Mouse (Mus musculus) limb, embryonic 12.5 days (tissue): Measurements from ENCODE around the gene Lrrc8e. TPM values are rescaled to one million over a fixed set of nuclear protein-coding genes. Genes with fewer than 3 reads are reported as not detected.

Experiments used
- ATAC-seq: fragments of 200-750 bp; cut with Nextera tagmentation; 2 replicates; pipeline ENCODE4 v1.8.0; 2017; ENCODE audit warnings: low read depth, moderate TSS enrichment; ENCODE audit not compliant: insufficient number of reproducible peaks, insufficient read depth, low FRiP score, low TSS enrichment
- H3K27ac ChIP-seq: fragments of 300-500 bp; sonication (generic); 2 replicates; pipeline ENCODE4 v1.5.1; 2016; ENCODE audit warnings: mild to moderate bottlenecking, moderate library complexity
- H3K27me3 ChIP-seq: fragments of 300-500 bp; sonication (generic); 2 replicates; pipeline ENCODE4 v1.6.1; 2016; ENCODE audit warnings: mild to moderate bottlenecking, moderate library complexity
- H3K36me3 ChIP-seq: fragments of 300-500 bp; sonication (generic); 2 replicates; pipeline ENCODE4 v1.6.1; 2016; ENCODE audit warnings: mild to moderate bottlenecking, moderate library complexity
- H3K4me1 ChIP-seq: fragments of 300-500 bp; sonication (generic); replicated peaks from 2 replicates; pipeline ENCODE4 v1.6.1; 2016
- H3K4me2 ChIP-seq: fragments of 300-500 bp; sonication (generic); 2 replicates; pipeline ENCODE4 v1.6.1; 2016; ENCODE audit warnings: mild to moderate bottlenecking, moderate library complexity
- H3K4me3 ChIP-seq: fragments of 300-500 bp; sonication (generic); replicated peaks from 2 replicates; pipeline ENCODE4 v1.5.1; 2016; ENCODE audit warnings: mild to moderate bottlenecking
- H3K9ac ChIP-seq: fragments of 300-500 bp; sonication (generic); replicated peaks from 2 replicates; pipeline ENCODE4 v1.6.1; 2016; ENCODE audit warnings: mild to moderate bottlenecking, moderate library complexity
- H3K9me3 ChIP-seq: fragments of 300-500 bp; sonication (generic); 2 replicates; pipeline ENCODE4 v1.6.1; 2016; ENCODE audit warnings: mild to moderate bottlenecking, moderate library complexity
- WGBS: fragments of 180-500 bp; shearing (Covaris S2); methylation state at CpG from one replicate; pipeline ENCODE4 v1.1.7; 2016; 5-methylcytosine and 5-hydroxymethylcytosine counted together
- polyA plus RNA-seq: library from polyadenylated mRNA; unstranded; fragments of >200 nt; fragmentation: Nextera tagmentation; extraction: Ambion mirVana; gene quantifications from 2 replicates; pipeline ENCODE4 v1.2.1, GENCODE M21; 2016

Lrrc8e gene
- polyA plus RNA-seq, 1 experiment from 2014 or later: 0.39 TPM

GRCm38 (mm10) chr8:4258233-4258632, 31.6 kb downstream of the Lrrc8e start:
- peak overlapping the region; percentile 71 for H3K4me2 ChIP-seq
- peak overlapping the region; percentile 89 for H3K27ac ChIP-seq
- peaks cover 36% of the 10 kb centered on the region for H3K4me1 ChIP-seq
- 3% methylated on average over 35 of the region's 35 CpGs for WGBS
- H3K9me3 ChIP-seq: no peaks in the 10 kb centered on the region
- no peaks in the 10 kb centered on the region for H3K27me3 ChIP-seq
- peaks cover 73% of the 10 kb centered on the region for H3K36me3 ChIP-seq
- ATAC-seq: peak; percentile 27
- H3K9ac ChIP-seq: peak overlapping the region; percentile 83
- peak overlapping the region; percentile 82 for H3K4me3 ChIP-seq

GRCm38 (mm10) chr8:4258678-4259077, 32.1 kb downstream of the Lrrc8e start:
- Histone ChIP-seq H3K4me3 (peak overlapping the region; percentile 82), H3K9ac (peak overlapping the region; percentile 83), H3K4me2 (peak overlapping the region; percentile 71), H3K4me1 (peaks cover 35% of the 10 kb centered on the region), H3K36me3 (peaks cover 77% of the 10 kb centered on the region), H3K27ac (peak overlapping the region; percentile 89), H3K27me3 (no peaks in the 10 kb centered on the region), H3K9me3 (no peaks in the 10 kb centered on the region)
- peak; percentile 76 for ATAC-seq
- WGBS: under 1% methylated on average over 31 of the region's 32 CpGs

DNA sequence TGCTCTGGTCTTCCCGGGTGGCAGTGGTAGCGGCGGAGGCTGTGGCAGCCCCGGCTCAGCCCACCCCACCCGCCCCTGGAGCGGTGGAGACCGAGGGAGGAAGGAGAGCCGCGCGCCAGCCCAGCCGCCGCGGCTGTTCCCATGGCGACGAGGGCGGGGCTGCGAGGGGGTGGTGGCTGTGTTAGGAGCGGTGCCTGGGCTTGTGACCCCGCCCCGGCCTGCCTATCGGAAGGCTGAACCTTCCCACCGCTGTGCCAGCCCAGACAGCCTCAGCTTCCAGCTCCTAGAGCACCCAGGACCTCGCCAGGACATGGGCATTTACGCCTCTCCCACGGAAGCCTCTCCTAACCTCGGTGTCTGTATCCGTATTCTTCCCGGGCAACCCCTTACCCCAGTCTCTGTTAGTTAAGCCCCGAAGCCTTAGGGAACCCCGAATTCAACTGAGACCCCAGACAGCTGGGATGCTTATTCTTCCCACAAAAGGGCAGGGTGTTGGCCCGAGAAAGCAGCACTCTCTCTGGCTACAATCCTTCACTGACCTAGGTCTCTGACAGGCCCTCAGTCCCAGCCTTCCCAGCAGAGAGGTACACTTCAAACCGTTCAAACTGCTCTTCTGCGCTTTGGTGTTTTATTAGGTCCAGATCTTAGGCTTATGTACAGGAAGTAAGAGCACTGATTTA, 32.6 kb downstream of the Lrrc8e start, which contains the start of gene Ctxn1:
Gene Ctxn1, minus strand, starts transcription at position 150 of the 680 bp plus-strand sequence.
- peak within 1 kb of the TSS; percentile 89 for H3K27ac ChIP-seq
- no peaks in the 10 kb centered on the region for H3K27me3 ChIP-seq
- 7% methylated on average over 22 of the region's 33 CpGs for WGBS
- no peaks in the 10 kb centered on the region for H3K9me3 ChIP-seq
- H3K4me3 ChIP-seq: peak within 1 kb of the TSS; percentile 82
- peak within 1 kb of the TSS; percentile 71 for H3K4me2 ChIP-seq
- peak; percentile 92 for ATAC-seq
- peaks cover 29% of the 10 kb centered on the region for H3K4me1 ChIP-seq
- H3K9ac ChIP-seq: peak within 1 kb of the TSS; percentile 83
- peaks cover 82% of the 10 kb centered on the region for H3K36me3 ChIP-seq

DNA sequence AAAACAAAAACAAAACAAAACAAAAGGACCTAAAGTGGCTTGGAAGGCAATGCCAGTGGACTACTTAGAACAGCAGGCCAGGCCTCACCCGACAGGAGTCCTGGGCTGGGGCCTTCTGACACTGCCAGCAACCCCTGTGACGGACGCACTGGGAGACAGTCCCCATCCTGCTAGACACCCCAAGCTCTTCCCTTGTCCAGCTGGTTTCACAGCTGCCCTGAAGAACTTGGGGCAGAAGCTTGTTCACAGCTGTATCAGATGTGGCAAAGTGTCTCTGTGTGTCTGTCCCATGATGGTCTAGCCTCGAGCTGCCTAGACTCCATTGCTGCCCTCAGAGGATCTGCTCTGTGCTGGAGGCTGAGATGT, 33.2 kb downstream of the Lrrc8e start:
- Histone ChIP-seq H3K4me2 (no peak overlapping the region), H3K27me3 (no peaks in the 10 kb centered on the region), H3K4me1 (peaks cover 27% of the 10 kb centered on the region), H3K36me3 (peaks cover 82% of the 10 kb centered on the region), H3K27ac (peak overlapping the region; percentile 76), H3K9me3 (no peaks in the 10 kb centered on the region), H3K4me3 (no peak overlapping the region), H3K9ac (0 out of 2 replicates have a peak overlapping the region, but pooled peaks have one; percentile 83)
- WGBS: 78% methylated on average over 4 of the region's 4 CpGs
- no peak for ATAC-seq

DNA sequence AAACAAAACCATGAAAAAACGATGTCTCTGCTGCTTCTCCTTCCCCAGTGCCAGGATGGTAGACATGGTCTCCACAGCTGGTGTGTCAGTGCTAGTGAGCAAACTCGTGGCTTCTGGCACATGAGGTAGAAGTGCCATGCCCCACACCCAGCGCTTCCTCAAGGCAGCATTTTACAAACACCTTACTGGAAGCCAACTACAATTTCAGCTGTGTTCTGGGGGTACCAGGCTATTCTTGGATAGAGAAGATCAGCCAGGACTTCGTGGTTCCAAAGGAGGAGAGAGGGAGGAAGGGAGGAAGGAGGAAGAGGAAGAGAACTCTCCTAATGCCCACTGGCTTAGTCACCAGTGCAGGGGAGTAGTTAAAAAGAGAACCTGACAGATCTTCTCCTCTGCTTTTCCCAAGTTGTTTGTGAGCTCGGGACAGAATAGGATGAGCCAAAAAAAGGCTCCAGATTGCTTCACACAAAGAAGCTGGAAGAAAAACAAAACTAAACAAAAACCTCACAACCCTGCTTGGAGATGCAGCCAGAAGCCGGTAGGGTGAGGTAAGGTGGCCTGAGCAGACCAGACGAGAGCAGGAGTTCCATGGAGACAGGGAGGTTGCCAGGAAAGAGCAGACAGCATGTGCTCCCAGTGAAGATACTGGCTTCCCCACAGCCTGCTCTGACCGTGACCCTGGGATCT, 36.6 kb downstream of the Lrrc8e start:
- Histone ChIP-seq H3K27me3 (no peaks in the 10 kb centered on the region), H3K9me3 (no peaks in the 10 kb centered on the region), H3K4me1 (peaks cover 11% of the 10 kb centered on the region), H3K36me3 (peaks cover 86% of the 10 kb centered on the region), H3K4me3 (no peak overlapping the region), H3K4me2 (no peak overlapping the region), H3K9ac (no peak overlapping the region), H3K27ac (no peak overlapping the region)
- no peak for ATAC-seq
- WGBS: 90% methylated on average over 8 of the region's 8 CpGs

DNA sequence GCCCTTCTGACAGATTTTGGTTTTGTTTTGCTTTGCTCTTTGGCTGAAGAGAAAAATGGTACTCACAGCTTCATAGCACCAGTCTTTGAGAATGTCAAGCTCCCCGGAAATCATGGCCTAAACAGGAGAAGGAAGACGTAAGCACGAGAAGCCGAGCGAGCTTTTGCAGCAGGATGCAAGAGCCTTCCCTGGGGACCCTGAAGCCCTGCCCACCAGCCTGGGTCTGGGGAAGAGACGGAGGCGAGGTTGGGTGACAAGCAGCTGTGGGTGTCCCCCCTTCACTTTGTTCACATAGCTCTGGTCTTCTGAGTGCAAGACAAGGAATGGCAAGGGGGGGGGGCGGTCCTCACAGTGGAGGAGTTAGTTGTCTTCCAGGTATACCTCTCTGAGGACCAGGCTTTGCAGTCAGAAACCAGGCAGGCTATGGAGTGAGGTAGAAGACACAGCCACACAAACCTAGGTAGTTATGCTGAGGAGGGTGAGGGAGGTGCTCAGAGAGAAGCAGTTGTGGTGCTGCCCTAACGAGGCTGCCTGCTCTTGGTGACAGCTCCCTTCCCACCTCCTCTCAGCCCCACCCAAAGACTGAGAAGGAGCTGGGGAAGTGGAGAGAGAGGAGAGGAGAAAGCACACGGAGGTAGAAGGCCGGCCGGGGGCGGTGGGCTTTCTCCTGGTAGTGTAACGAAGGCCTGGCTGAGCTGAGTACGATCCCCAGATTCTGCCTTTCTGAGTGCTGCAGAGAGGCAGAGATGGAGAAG, 38.7 kb downstream of the Lrrc8e start:
- no peak overlapping the region for H3K9ac ChIP-seq
- no peak overlapping the region for H3K4me3 ChIP-seq
- no peak for ATAC-seq
- H3K27ac ChIP-seq: no peak overlapping the region
- H3K9me3 ChIP-seq: no peaks in the 10 kb centered on the region
- H3K4me1 ChIP-seq: no peaks in the 10 kb centered on the region
- peaks cover 100% of the 10 kb centered on the region for H3K36me3 ChIP-seq
- 89% methylated on average over 15 of the region's 15 CpGs for WGBS
- no peaks in the 10 kb centered on the region for H3K27me3 ChIP-seq
- no peak overlapping the region for H3K4me2 ChIP-seq

DNA sequence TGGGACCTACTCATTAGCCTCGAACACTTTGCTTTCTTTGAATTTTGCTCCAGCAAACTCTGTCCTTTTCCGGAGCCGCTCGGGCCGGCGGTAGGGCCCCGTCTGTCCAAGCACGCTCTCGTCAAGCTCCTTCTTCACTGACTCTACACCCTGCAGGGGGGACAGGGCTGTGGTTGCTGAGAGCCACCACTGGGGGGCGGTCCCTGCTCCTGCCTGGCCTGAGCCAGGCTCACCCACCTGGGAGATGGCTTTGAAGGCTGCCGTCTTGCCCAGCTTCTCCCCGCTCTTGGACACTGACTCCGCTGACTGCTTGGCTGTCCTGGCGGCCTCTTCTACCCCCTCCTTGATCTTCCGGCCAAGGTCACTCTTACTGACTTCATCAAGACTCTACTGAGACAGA, 41.0 kb downstream of the Lrrc8e start:
- H3K36me3 ChIP-seq: peaks cover 100% of the 10 kb centered on the region
- H3K9me3 ChIP-seq: no peaks in the 10 kb centered on the region
- H3K27ac ChIP-seq: no peak overlapping the region
- H3K27me3 ChIP-seq: no peaks in the 10 kb centered on the region
- no peak for ATAC-seq
- WGBS: 79% methylated on average over 15 of the region's 15 CpGs
- H3K4me1 ChIP-seq: no peaks in the 10 kb centered on the region
- H3K4me3 ChIP-seq: no peak overlapping the region
- H3K4me2 ChIP-seq: no peak overlapping the region
- H3K9ac ChIP-seq: no peak overlapping the region

DNA sequence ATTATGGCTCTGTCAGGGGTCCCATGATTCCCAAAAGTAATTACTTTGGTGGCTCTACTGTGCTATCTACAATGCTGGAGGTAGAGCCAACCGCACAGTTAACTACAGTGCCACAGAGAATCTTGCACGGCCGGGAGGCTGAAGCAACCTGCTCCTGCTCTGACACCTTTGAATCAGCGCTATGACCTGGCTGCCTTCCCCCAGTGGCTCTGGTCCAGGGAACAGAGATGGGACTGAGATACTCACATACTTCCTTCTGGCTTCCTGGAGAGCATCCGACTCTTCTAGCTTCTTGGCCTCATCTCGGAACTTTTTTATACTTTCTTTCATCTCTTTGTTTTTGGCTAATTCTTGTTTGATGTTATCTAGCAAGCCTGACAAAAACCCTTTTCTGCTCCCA, 43.0 kb downstream of the Lrrc8e start:
- no peak overlapping the region for H3K4me3 ChIP-seq
- no peaks in the 10 kb centered on the region for H3K9me3 ChIP-seq
- WGBS: 94% methylated on average over 6 of the region's 6 CpGs
- peaks cover 93% of the 10 kb centered on the region for H3K36me3 ChIP-seq
- peaks cover 3% of the 10 kb centered on the region for H3K4me1 ChIP-seq
- H3K27ac ChIP-seq: no peak overlapping the region
- no peak for ATAC-seq
- H3K9ac ChIP-seq: no peak overlapping the region
- H3K27me3 ChIP-seq: no peaks in the 10 kb centered on the region
- no peak overlapping the region for H3K4me2 ChIP-seq

DNA sequence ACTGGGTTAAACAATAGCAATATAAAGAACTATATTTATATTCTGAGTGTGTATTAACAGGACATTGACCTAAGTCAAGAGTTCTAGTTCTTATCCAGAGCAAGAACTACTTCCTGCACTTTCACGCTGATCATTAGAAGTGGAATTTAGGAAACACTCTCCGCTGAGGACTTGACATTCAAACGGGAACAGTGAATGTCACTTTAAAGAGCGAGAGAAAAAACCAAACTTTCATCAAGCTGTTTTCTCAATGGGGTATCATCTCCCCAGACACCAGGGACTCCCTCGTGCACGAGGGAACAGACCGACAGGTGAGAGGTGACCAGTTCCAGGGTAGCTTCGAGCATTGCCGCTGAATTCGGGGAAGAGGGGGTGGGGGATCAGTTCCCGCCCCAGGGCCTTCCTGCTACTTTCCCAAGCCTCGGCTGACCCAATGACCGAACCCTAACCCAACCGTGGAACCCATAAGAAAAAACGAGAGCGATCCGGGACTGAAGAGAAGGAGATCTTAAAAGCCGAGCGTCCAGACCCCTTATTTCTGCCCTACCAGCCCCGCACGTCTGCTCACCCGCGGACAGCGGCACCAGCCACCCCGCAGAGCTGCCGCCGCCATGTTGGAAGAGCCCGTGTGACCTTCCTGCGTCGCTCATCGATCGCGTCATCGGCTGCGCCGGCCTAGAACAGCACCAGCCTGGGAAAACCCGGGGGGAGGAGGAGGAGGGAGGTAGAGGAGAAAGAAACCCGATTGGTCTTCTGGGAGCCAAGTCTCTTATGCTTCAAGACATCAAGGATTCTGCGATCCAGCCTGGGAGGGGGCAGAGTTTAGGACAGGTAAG, 48.9 kb downstream of the Lrrc8e start, which contains the start of gene Timm44:
Gene Timm44, minus strand, starts transcription at position 639 of the 836 bp plus-strand sequence.
- peak; percentile 95 for ATAC-seq
- peaks cover 34% of the 10 kb centered on the region for H3K36me3 ChIP-seq
- H3K27me3 ChIP-seq: no peaks in the 10 kb centered on the region
- H3K4me1 ChIP-seq: peaks cover 8% of the 10 kb centered on the region
- peak within 1 kb of the TSS; percentile 66 for H3K4me2 ChIP-seq
- peak within 1 kb of the TSS; percentile 75 for H3K9ac ChIP-seq
- H3K4me3 ChIP-seq: peak within 1 kb of the TSS; percentile 78
- H3K27ac ChIP-seq: peak within 1 kb of the TSS; percentile 56; the same call in 1 of the 2 replicates
- under 1% methylated on average over 39 of the region's 39 CpGs for WGBS
- H3K9me3 ChIP-seq: no peaks in the 10 kb centered on the region

- 0 out of 2 replicates have a peak, but pooled peaks have one; percentile 13 for ATAC-seq
- Histone ChIP-seq H3K27ac (peak overlapping the region; percentile 56; the same call in 1 of the 2 replicates), H3K27me3 (no peaks in the 10 kb centered on the region), H3K9me3 (no peaks in the 10 kb centered on the region), H3K36me3 (peaks cover 29% of the 10 kb centered on the region), H3K9ac (peak overlapping the region; percentile 75), H3K4me2 (peak overlapping the region; percentile 66), H3K4me3 (peak overlapping the region; percentile 78), H3K4me1 (peaks cover 8% of the 10 kb centered on the region)
- WGBS: 30% methylated on average over 9 of the region's 9 CpGs
Measured at GRCm38 (mm10) chr8:4276111-4276465, 49.5 kb downstream of the Lrrc8e start.
